Mouse (Mus musculus): ENCODE measurements around the gene Frmpd2.

Gene Frmpd2

DNA sequence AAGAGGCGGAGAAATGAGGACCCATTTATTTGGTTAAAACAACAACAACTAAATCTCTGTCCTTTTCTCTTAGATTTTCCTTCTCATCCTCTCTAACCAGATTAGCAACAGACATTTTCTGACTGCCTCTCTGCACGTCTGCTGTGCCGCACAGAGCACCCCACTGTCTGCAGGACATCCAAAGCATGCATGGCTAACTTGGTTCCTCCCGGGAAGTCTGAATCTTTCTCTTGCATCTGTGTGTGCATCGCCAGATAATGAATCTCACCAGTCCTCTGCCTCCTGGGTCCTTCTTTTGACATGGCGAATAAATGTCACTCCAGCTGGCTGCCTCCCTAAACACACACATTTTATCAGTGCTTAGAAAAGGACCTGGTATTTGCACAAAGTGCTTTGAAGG, 99.2 kb downstream of the Frmpd2 start:
- in situ Hi-C loops (cut with MboI; ENCODE audit: low pct_unique_long_range_greater_than_20kb in 1 of 2, low sequenced_read_pairs in 2 of 2, unreplicated experiment in 1 of 2) = no loop called here

DNA sequence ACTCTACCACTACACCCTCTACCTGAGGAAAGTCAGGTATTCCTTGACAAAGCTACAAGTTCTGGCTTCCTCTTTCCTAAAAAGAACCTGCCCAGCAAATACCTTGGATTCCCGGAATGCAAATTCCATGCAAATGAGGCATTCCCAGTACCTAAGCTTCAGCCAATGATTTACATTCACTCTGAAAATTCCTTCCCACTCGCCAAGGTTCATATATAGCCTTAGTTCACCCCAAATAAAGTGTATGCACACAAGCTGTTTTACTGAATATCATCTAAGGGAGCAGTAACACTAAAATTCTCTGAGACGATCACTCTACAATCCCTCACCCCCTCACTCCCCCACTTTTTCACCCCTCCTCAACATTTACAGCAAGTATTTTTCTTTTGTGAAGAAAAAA, 102.1 kb downstream of the Frmpd2 start:
- in situ Hi-C loops (cut with MboI; ENCODE audit: low pct_unique_long_range_greater_than_20kb in 1 of 2, low sequenced_read_pairs in 2 of 2, unreplicated experiment in 1 of 2) = no loop called here

DNA sequence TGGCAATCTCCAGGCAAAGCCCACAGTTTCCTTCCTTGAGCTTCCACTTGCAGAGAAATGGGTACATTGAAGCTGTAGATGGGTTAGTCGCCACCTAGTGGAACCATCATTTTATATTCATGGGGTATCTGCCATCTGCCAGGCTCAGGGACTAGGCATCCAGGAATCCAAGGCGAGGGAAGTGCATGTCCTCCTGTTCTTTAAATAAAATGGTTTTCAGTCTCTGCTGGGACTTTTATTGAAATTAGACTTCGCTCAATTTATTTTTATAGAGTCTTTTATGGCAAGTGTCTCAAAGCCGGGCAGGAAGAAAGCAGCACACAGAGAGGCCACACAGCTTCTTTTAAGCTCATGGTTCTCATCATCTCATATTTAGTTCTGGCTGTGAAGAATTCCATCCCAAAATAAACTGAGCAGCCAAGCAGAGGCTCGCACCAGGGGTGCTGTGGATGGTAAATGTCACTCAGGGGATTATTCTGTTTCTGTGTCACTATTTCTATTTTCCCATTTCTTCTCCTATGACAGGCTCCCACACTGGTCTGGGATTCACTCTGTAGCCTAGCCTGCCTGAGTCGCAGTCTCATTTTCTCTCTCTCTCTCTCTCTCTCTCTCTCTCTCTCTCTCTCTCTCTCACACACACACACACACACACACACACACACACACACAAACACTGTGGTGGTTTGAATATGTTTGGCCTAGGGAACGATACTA, 108.4 kb downstream of the Frmpd2 start:
- in situ Hi-C loops (cut with MboI; ENCODE audit: low pct_unique_long_range_greater_than_20kb in 1 of 2, low sequenced_read_pairs in 2 of 2, unreplicated experiment in 1 of 2) = no loop called here

DNA sequence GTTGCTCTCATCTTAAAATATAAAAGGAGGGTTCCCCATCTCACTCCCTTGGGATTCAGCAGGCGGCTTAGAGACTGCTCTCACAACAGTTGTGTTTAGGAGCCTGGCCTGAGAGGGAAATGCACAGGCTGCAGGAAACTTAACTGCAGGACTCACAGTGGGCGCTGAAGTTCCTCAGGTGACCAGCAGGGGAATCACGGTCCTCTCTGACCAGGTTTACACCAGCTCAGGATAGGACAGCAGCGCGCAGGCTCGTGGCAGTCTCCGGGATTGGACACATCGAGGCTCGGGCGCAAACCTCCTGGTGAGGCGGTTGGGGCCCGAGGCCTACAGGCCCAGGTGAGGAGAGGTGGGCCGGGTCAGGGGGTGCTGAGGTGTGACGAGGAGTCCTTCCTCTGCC, 117.5 kb downstream of the Frmpd2 start, which contains the start of gene Ptpn20:
Gene Ptpn20 (plus strand): TSS at position 257 of the 400 bp plus-strand sequence.
- in situ Hi-C loops (cut with MboI; ENCODE audit: low pct_unique_long_range_greater_than_20kb in 1 of 2, low sequenced_read_pairs in 2 of 2, unreplicated experiment in 1 of 2) = no loop called here

DNA sequence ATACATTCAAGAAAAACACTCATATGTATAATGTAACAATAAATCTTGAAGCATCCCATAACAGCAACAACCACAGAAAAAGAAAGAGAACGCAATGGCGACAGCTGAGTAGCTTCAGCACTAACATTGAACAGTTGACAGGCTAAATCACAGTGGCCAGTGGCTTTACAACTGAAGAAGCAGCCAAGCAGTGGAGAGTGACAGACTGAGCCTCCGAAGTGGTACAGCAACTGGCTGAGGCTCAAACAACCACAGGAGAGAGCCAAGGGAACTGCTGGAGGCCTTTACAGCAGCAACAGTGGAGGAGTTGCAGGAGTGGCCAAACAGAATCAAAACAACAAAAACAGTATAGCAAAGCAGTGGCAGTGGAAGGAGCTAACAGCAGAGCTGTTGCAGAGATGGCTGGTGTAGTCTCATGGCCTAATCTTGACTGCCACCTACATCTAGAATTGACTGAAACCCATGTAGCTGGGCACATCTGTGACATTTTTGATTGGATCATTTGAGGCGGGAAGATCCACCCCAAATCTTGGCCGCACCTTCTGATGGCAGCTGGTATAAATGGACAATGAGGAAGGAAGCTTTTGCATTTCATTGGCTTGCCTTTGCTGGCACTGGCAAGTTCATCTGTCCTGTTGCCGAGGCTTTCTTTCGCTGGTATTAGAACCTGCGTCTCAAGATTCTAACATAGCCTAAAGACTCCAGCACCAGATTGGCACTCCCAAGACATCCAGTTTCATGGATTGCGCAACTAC, 127.1 kb downstream of the Frmpd2 start:
- in situ Hi-C loops (cut with MboI; ENCODE audit: low pct_unique_long_range_greater_than_20kb in 1 of 2, low sequenced_read_pairs in 2 of 2, unreplicated experiment in 1 of 2) = no loop called here

DNA sequence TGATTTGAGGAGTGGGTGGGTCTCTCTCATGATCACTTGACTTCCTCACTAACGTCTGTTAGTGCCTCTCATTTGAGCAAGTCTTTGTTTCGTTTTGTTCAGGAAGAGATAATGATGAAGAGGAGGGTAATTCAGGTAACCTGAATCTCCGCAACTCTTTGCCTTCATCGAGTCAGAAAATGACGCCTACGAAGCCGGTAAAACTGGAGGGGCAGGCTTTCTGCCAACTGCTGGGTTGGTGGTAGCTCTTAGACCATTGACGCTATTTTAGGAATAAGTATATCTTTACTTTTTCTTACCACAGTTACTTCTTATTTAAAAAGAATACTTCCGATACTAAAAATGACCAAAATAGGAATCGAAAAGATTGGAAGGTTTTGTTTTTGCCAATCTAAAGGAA, 135.9 kb downstream of the Frmpd2 start:
- in situ Hi-C loops (cut with MboI; ENCODE audit: low pct_unique_long_range_greater_than_20kb in 1 of 2, low sequenced_read_pairs in 2 of 2, unreplicated experiment in 1 of 2) = no loop called here

All from mouse embryonic stem cell (cell line).